Mouse (Mus musculus) adrenal gland, adult 2 months (tissue): Measurements from ENCODE around the gene Spaca6. TPM values are rescaled to one million over a fixed set of nuclear protein-coding genes. Genes with fewer than 3 reads are reported as not detected.

Experiments
- microRNA-seq, 2 experiments: library from miRNA; unstranded; fragments of <30 nt; microRNA quantifications; one replicate each; pipeline ENCODE4 v1.2.0; 2021
- polyA plus RNA-seq: library from polyadenylated mRNA; depleted of rRNA; stranded (reverse); fragments of >200 nt; gene quantifications from 2 replicates; pipeline ENCODE4 v1.2.3, GENCODE M21; 2012; rRNA removed
- total RNA-seq, 2 experiments: library from RNA; stranded (reverse); gene quantifications; 2 replicates each; pipeline ENCODE4 v1.2.3; 2021

Gene Spaca6
- total and polyA plus RNA-seq, 3 experiments: 41.1 to 52.3 (median 47.5) TPM

Small RNA genes lying within 50 kb of the gene (microRNA-seq; reads per million reads assigned to microRNA genes)
- gene Gm25927 (0 reads per million in 2 experiments), gene Mir125a (5,204 to 9,628 reads per million in 2 experiments), gene Mir99b (3,762 to 8,432 reads per million in 2 experiments), gene Mirlet7e (0 reads per million in 2 experiments)

Other genes with a start within 250 kb of the Spaca6 start
- 100 to 1,000 TPM; 108 to 118 TPM for gene Lnpep, start 202.1 kb upstream of the Spaca6 start, total RNA-seq
- 5.4 and 6.0 TPM in 2 replicates for gene Lnpep, start 202.1 kb upstream of the Spaca6 start, polyA plus RNA-seq
- not detected for gene Vmn2r90, start 123.4 kb upstream of the Spaca6 start, total RNA-seq
- not detected in 2 replicates for gene Vmn2r90, start 123.4 kb upstream of the Spaca6 start, polyA plus RNA-seq
- gene Has1, start 28.0 kb downstream of the Spaca6 start, total RNA-seq: under 1 TPM in 1 of 2 experiments, not detected in 1; 0.07 TPM
- gene Has1, start 28.0 kb downstream of the Spaca6 start, polyA plus RNA-seq: 0.22 and 0.36 TPM in 2 replicates
- gene Fpr1, start 56.8 kb downstream of the Spaca6 start, total RNA-seq: not detected
- not detected in 2 replicates for gene Fpr1, start 56.8 kb downstream of the Spaca6 start, polyA plus RNA-seq
- gene Fpr2, start 60.7 kb downstream of the Spaca6 start, total RNA-seq: under 1 TPM in 1 of 2 experiments, not detected in 1; 0.83 TPM
- not detected in 2 replicates for gene Fpr2, start 60.7 kb downstream of the Spaca6 start, polyA plus RNA-seq
- gene Fpr3, start 60.7 kb downstream of the Spaca6 start, total RNA-seq: not detected
- gene Fpr3, start 60.7 kb downstream of the Spaca6 start, polyA plus RNA-seq: not detected in 2 replicates
- gene Fpr-rs4, start 194.6 kb downstream of the Spaca6 start, total RNA-seq: not detected
- not detected in 2 replicates for gene Fpr-rs4, start 194.6 kb downstream of the Spaca6 start, polyA plus RNA-seq
- gene Vmn2r124, start 222.3 kb downstream of the Spaca6 start, total RNA-seq: not detected
- gene Vmn2r124, start 222.3 kb downstream of the Spaca6 start, polyA plus RNA-seq: not detected in 2 replicates